Mouse (Mus musculus) neutrophil, adult 59 days (primary cell): ENCODE results near the gene Osgep. TPM values are rescaled to one million over a fixed set of nuclear protein-coding genes. Genes with fewer than 3 reads are reported as not detected.

Source experiments
- total RNA-seq, 2 experiments: library from RNA; stranded (reverse); gene quantifications; 1 replicate in 1 of 2; 2 replicates in 1 of 2; pipeline ENCODE4 v1.2.4; 2023

Osgep gene
- 10 to 100 TPM; 19.2 to 25.5 TPM for total RNA-seq

GRCm38 (mm10) chr14:50924281-50925064 lies at the start of gene Osgep, which contains the start of gene Apex1:
Gene Osgep, minus strand, starts transcription at chr14:50924893.
Gene Apex1, plus strand, starts transcription at chr14:50924968.

GRCm38 (mm10) chr14:50955942-50956508 lies 31.3 kb upstream of the Osgep start, which contains the start of gene Pnp2:
Gene Pnp2, plus strand, starts transcription at chr14:50955992.

GRCm38 (mm10) chr14:50943932-50944667 lies 19.4 kb upstream of the Osgep start, which contains the start of gene Gm49342:
Gene Gm49342, plus strand, starts transcription at chr14:50944517.

GRCm38 (mm10) chr14:50930754-50931492 lies 6.2 kb upstream of the Osgep start, which contains the start of the genes Pip4p1 and Pnp:
Gene Pip4p1, minus strand, starts transcription at chr14:50930856.
Gene Pnp, plus strand, starts transcription at chr14:50931082.

GRCm38 (mm10) chr14:50897374-50897765 lies 27.3 kb downstream of the Osgep start, which contains the start of gene Klhl33:
Gene Klhl33, minus strand, starts transcription at chr14:50897507.

GRCm38 (mm10) chr14:50869889-50870804 lies 54.5 kb downstream of the Osgep start, which contains the start of gene Tep1:
Gene Tep1, minus strand, starts transcription at chr14:50870560.

Other genes with a start within 250 kb of the Osgep start
- gene Olfr747, start 231.7 kb downstream of the Osgep start, total RNA-seq, result not detected
- gene Olfr748, start 217.5 kb downstream of the Osgep start, total RNA-seq, result not detected
- gene Olfr749, start 179.8 kb downstream of the Osgep start, total RNA-seq, result not detected
- gene Ttc5, start 139.4 kb downstream of the Osgep start, total RNA-seq, result 10 to 100 TPM; 29.5 to 35.8 TPM
- not detected for gene Ccnb1ip1, start 117.2 kb downstream of the Osgep start, total RNA-seq
- gene Parp2, start 117.1 kb downstream of the Osgep start, total RNA-seq, result 10 to 100 TPM; 24.8 to 32.1 TPM
- 10 to 100 TPM; 44.4 to 66.7 TPM for gene Tep1, start 54.3 kb downstream of the Osgep start, total RNA-seq
- under 1 TPM in 1 of 2 experiments, not detected in 1; 0.33 TPM for gene Klhl33, start 27.4 kb downstream of the Osgep start, total RNA-seq
- 10 to 100 TPM; 18.4 to 22.9 TPM for gene Apex1, start 75 bp upstream of the Osgep start, total RNA-seq
- gene Pip4p1, start 6.0 kb upstream of the Osgep start, total RNA-seq, result 10 to 100 TPM; 54.5 to 86.3 TPM
- 10 to 100 TPM; 65.2 to 70.9 TPM for gene Pnp, start 6.2 kb upstream of the Osgep start, total RNA-seq
- gene Gm49342, start 19.6 kb upstream of the Osgep start, total RNA-seq, result 10 to 100 TPM; 67.9 to 80.1 TPM
- gene Pnp2, start 31.1 kb upstream of the Osgep start, total RNA-seq, result 1 to 10 TPM; 5.8 to 7.4 TPM
- under 1 TPM in 1 of 2 experiments, not detected in 1; 0.22 TPM for gene Rnase10, start 82.9 kb upstream of the Osgep start, total RNA-seq
- gene Rnase9, start 117.0 kb upstream of the Osgep start, total RNA-seq, result not detected
- not detected for gene Rnase11, start 125.3 kb upstream of the Osgep start, total RNA-seq
- 1 to 10 TPM; 1.0 to 2.2 TPM for gene Rnase12, start 132.8 kb upstream of the Osgep start, total RNA-seq
- not detected for gene Olfr750, start 149.5 kb upstream of the Osgep start, total RNA-seq
- gene Rnase4, start 166.2 kb upstream of the Osgep start, total RNA-seq, result 1 to 10 TPM; 6.5 to 7.8 TPM
- 1 to 10 TPM; 5.4 to 6.6 TPM for gene Ang, start 166.3 kb upstream of the Osgep start, total RNA-seq
- not detected for gene Eddm3b, start 189.5 kb upstream of the Osgep start, total RNA-seq
- gene Rnase6, start 199.0 kb upstream of the Osgep start, total RNA-seq, result 10 to 100 TPM; 32.8 to 50.5 TPM
- not detected for gene Rnase1, start 221.9 kb upstream of the Osgep start, total RNA-seq
- gene Rnase2b, start 237.4 kb upstream of the Osgep start, total RNA-seq, result 1 to 10 TPM in 1 of 2 experiments, under 1 TPM in 1; 0.88 to 1.3 TPM